Mouse (Mus musculus): ENCODE results near the gene Clip4. TPM values are rescaled to one million over a fixed set of nuclear protein-coding genes. Genes with fewer than 3 reads are reported as not detected.

The Clip4 gene
- polyA plus RNA-seq, 1 experiment from 2014 or later, result 7.4 TPM

DNA sequence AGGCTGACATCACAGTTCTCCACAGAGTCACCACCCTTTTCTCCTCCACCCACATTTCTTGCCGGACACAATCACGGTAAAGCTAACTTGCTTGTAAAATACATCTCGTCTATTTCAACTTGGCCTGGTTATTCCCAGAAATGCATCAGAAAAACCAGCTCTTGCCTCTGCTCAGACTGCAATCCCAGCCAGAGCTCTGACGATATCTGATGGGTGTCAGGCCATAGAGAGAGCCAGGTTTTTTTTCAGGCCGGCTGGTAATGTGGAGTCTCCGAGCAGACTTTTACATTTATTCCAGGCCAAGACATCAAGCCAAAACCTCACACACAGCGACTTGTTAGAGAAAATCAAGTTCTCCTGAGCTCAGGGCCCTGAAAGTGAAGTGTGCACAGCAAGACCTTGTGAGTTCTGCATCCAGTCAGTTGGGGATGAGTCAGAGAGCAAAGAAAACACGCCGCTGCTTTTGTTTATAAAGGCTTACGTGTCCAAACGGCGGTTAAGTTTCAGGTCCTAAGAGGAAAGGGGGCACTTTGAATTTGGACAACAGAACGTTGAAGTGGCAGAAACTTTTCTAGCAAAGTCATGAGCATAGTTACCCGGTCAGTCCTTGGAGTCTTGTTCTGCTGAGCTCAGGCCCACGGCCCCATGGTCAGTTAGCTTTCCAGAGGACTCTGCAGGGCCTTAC, 27.4 kb downstream of the Clip4 start:
- Histone ChIP-seq H3K4me3 (no peak overlapping the region), H3K4me1 (no peaks in the 10 kb centered on the region), H3K36me3 (ENCODE audit: poor library complexity, severe bottlenecking) (peaks cover 61% of the 10 kb centered on the region), H3K4me2 (no peak overlapping the region), H3K27ac (no peak overlapping the region), H3K27me3 (no peaks in the 10 kb centered on the region), H3K9me3 (replicated peaks) (no peaks in the 10 kb centered on the region), H3K9ac (no peak overlapping the region)
- 91% methylated on average over 15 of the region's 15 CpGs for WGBS
- no peak for ATAC-seq

DNA sequence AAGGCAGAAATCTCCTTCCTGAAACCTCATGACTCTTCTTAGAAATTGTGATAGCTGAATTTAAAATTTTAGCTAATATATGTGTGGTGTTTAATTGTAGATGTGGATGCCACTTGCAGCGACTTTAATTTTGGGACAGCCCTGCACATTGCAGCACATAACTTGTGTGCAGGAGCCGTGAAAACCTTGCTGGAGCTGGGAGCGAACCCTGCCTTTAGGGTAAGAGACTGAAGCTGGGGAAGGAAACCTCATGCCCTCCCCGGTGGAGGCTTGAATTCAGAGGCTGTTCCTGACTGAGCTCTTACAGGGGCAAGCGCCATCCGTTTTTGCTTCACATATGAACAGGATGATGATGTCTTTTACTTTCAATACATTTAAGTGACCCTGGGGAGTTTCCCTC, 35.2 kb downstream of the Clip4 start:
- no peaks in the 10 kb centered on the region for H3K4me1 ChIP-seq
- no peaks in the 10 kb centered on the region for H3K27me3 ChIP-seq
- H3K4me2 ChIP-seq, result no peak overlapping the region
- no peak overlapping the region for H3K4me3 ChIP-seq
- no peak for ATAC-seq
- 89% methylated on average over 6 of the region's 6 CpGs for WGBS
- H3K9ac ChIP-seq, result no peak overlapping the region
- H3K27ac ChIP-seq, result no peak overlapping the region
- no peaks in the 10 kb centered on the region for H3K9me3 ChIP-seq (replicated peaks)
- peaks cover 69% of the 10 kb centered on the region for H3K36me3 ChIP-seq (ENCODE audit: poor library complexity, severe bottlenecking)

DNA sequence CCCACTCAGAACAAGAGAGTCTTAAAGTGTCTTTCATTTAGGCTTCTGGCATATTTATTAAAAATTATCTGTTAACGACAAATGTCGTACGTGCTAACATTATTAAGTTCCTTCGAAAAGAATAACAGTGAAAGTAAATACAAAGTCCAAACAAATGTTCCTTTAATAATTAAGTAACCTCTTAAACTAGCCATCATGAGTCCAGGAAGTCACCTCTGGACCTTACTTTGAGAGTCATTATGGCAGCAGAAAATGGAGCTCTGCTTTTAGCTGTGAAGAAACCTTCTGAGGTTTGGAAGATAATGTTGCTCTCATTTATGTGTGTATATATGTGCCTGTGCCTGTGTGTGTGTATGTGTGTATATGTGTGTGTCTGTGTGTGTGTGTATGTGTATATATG, 35.6 kb downstream of the Clip4 start:
- no peaks in the 10 kb centered on the region for H3K4me1 ChIP-seq
- H3K9ac ChIP-seq, result no peak overlapping the region
- no peak overlapping the region for H3K4me3 ChIP-seq
- peaks cover 69% of the 10 kb centered on the region for H3K36me3 ChIP-seq (ENCODE audit: poor library complexity, severe bottlenecking)
- H3K4me2 ChIP-seq, result no peak overlapping the region
- ATAC-seq, result no peak
- H3K27ac ChIP-seq, result no peak overlapping the region
- 93% methylated on average over 4 of the region's 4 CpGs for WGBS
- no peaks in the 10 kb centered on the region for H3K27me3 ChIP-seq
- no peaks in the 10 kb centered on the region for H3K9me3 ChIP-seq (replicated peaks)

DNA sequence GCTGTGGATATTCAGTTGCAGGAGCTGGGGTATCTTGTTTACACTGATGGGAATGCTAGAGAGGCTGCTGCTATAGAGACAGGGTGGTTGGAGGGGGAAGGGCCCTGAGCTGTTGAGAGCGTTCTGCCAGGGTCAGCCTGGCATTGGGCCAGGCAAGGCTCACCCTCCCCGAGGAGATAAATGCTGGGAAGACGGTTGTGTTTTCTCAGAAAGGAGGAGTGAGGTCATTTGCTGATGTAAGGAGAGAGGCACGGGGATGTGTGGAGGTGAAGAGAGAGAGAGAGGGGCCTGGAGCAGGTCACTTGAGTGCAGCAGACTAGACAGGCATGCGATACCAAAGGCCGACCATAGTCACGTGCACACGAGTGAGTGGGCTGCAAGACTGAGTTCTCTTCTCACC, 42.8 kb downstream of the Clip4 start:
- Histone ChIP-seq H3K4me1 (peaks cover 8% of the 10 kb centered on the region), H3K9ac (0 out of 2 replicates have a peak overlapping the region, but pooled peaks have one; percentile 12), H3K4me3 (no peak overlapping the region), H3K4me2 (no peak overlapping the region), H3K36me3 (ENCODE audit: poor library complexity, severe bottlenecking) (peaks cover 31% of the 10 kb centered on the region), H3K27ac (no peak overlapping the region), H3K9me3 (replicated peaks) (no peaks in the 10 kb centered on the region), H3K27me3 (no peaks in the 10 kb centered on the region)
- 56% methylated on average over 8 of the region's 8 CpGs for WGBS
- no peak for ATAC-seq

DNA sequence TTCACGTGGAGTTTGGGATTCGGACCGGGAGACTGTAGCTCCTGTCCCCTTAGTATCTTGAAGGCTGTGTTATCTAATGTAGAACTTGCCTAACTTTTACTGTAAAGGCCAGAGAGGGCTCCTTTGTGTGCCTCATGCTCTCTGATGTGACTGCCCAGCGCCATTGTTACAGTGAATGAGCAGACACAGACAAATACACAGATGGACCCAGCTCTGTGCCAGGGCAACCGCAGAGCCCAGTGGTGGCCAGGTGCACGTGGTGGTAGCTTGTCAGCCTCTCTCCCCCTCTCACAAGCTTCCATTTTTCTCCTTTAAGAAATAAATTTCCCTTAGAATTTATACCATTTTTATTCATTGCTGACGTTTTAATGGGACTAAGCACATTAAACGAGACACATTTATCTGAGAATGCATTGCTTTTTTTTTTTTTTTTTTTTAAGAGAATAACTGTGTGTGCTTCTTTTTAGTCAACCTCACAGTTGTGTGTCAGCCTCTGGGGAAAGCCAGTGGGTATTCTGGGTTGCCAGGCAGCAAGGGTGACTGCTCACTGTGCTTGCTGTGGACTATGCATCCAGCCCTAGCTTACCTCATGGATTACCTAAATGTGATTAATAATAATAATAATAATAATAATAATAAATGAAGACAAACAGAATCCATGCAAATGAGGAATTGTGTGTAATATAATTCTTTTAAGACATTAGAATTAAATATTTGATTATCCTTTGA, 48.0 kb downstream of the Clip4 start:
- Histone ChIP-seq H3K9ac (no peak overlapping the region), H3K27ac (peak overlapping the region; percentile 31; the same call in 1 of the 2 replicates), H3K27me3 (no peaks in the 10 kb centered on the region), H3K4me3 (no peak overlapping the region), H3K4me1 (peaks cover 3% of the 10 kb centered on the region), H3K36me3 (ENCODE audit: poor library complexity, severe bottlenecking) (peaks cover 26% of the 10 kb centered on the region), H3K4me2 (no peak overlapping the region), H3K9me3 (replicated peaks) (no peaks in the 10 kb centered on the region)
- 78% methylated on average over 8 of the region's 8 CpGs for WGBS
- no peak for ATAC-seq

DNA sequence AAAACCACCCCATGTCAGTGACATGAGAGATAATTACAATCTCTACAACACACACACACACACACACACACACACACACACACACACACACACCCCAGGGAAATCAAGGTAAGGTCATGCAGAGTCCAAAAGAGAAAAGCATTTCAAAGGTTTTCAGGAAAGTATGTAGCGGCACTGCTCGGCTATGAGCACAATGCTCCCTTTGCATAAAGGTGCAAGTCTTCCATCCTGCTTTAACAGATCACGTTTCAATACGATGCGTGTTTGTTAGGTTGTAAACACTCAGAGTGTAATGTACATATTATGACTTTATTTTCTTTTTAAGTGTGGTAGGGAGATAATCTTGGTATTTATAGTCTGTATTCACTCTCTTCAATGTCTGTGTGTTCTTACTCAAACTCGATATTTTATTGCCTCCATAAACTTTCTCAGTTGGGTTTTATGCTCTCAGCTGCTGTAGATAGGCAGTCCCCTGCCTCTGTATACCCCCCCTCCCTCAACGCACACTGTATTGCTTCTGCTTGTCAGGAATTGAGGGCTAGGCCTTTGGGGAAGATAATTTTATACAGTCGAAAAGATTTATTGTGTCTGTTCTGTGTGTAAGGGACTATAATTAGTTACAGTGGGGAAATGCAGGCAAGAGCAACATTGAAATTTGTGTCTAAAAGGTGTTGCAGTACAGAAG, 55.5 kb downstream of the Clip4 start:
- 91% methylated on average over 8 of the region's 8 CpGs for WGBS
- ATAC-seq, result no peak
- no peak overlapping the region for H3K4me2 ChIP-seq

DNA sequence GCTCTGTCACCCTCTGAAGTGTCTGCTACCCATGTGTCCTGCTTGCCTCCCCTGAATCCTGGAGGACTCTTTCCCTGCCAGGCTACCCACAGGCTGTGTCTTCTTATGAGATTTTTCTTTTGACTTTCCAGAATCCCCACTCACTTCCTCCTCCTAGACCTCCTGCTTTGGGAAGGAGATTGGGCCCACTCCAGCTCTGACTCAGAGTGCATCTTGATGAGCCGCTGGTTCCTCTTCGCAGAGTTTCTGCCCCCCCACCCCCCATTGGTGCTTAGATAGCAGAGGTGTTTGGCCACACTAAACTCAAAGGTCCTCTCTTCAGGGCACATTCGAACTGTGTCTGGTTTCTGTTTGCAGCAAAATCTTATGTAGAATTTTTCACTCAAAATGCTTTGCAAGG, 58.3 kb downstream of the Clip4 start:
- 94% methylated on average over 3 of the region's 3 CpGs for WGBS
- no peaks in the 10 kb centered on the region for H3K27me3 ChIP-seq
- no peak overlapping the region for H3K9ac ChIP-seq
- H3K4me1 ChIP-seq, result peaks cover 3% of the 10 kb centered on the region; the same call in 1 of the 2 replicates
- H3K27ac ChIP-seq, result no peak overlapping the region
- no peak overlapping the region for H3K4me3 ChIP-seq
- peaks cover 32% of the 10 kb centered on the region for H3K36me3 ChIP-seq (ENCODE audit: poor library complexity, severe bottlenecking)
- no peak overlapping the region for H3K4me2 ChIP-seq
- no peak for ATAC-seq
- H3K9me3 ChIP-seq (replicated peaks), result no peaks in the 10 kb centered on the region

More for the DNA sequence above, 55.5 kb downstream of the Clip4 start:
- Histone ChIP-seq H3K27me3 (no peaks in the 10 kb centered on the region), H3K9ac (no peak overlapping the region), H3K36me3 (ENCODE audit: poor library complexity, severe bottlenecking) (peaks cover 39% of the 10 kb centered on the region), H3K4me1 (peaks cover 3% of the 10 kb centered on the region; the same call in 1 of the 2 replicates), H3K27ac (no peak overlapping the region), H3K9me3 (replicated peaks) (no peaks in the 10 kb centered on the region), H3K4me3 (no peak overlapping the region)

DNA sequence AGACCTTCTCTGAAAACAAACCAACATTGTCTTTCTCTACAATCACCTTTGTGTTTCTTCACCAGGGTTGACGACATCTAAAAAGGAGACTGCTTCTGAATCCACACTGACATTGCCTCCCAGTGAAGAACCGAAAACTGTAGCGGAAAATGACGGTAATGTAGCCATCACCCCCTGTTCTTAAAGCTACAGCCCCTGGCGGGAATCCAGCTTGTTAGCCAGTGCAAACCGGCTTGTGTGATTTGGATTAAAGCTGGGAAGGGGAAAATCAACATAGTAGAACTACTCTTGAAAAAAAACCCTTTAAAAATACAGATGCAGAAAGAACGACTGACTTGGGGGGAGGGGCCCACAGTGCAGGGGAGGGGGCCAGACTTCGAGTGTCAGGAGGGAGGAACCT, 59.4 kb downstream of the Clip4 start:
- Histone ChIP-seq H3K27me3 (no peaks in the 10 kb centered on the region), H3K4me2 (no peak overlapping the region), H3K4me3 (no peak overlapping the region), H3K4me1 (peaks cover 3% of the 10 kb centered on the region; the same call in 1 of the 2 replicates), H3K9ac (no peak overlapping the region), H3K27ac (no peak overlapping the region), H3K36me3 (ENCODE audit: poor library complexity, severe bottlenecking) (peaks cover 31% of the 10 kb centered on the region), H3K9me3 (replicated peaks) (no peaks in the 10 kb centered on the region)
- WGBS, result 48% methylated on average over 8 of the region's 8 CpGs
- no peak for ATAC-seq

DNA sequence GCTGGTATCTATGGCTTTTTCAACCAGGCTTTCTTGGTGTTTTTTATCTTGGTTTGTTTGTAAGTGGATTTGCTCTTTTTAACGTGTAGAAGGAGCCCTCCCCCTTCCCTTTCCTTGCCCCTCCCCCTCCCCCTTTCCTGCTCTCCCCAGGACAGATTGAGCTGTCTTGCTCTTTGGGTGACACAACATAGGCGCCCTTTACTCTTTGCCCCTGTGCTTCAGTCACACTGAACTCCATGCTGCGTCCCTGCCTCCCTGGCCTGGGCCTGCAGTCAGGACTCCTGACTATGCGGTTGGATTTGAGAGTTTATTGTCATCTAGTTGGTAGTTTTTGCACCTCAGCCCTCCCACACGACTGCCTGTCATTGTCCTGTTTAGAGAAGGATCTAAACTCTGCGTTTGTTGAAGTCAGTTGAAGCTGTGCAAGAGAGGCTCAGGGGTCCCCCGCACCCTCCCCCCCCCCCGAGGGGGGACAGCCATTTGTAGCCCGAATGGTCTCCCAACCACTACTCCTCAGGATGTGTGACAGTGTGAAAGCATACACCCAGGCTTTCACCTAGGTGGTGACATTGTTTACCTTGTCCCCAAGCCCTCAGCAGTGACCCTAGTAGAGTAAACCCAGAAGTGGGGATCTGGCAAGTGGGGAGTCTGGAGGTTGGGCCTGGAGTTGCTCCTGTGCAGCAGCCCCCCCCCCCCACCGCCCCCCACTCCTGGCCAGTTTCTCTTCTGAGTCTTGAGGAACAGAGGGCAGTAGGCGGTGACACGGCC, 60.6 kb downstream of the Clip4 start:
- no peak overlapping the region for H3K4me3 ChIP-seq
- no peak for ATAC-seq
- no peaks in the 10 kb centered on the region for H3K9me3 ChIP-seq (replicated peaks)

DNA sequence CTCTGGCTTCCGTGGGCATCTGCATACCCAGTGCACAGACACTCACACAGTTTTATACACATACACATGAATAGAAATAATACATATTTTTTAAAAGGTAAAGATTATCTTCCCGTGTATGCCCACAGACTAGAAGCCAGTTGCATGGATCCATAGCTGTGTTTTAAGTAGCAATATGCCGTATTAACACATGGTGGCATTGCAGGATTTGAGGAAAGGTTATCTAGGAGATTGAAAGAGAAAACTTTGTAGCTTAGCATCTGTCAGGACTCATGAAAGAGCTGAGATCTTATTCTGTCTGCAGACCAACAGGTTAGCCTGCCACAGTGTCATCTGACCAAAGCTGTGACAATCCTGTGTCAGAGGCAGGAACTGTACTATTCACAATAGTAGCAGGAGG, 63.7 kb downstream of the Clip4 start:
- Histone ChIP-seq H3K9ac (no peak overlapping the region), H3K36me3 (ENCODE audit: poor library complexity, severe bottlenecking) (peaks cover 21% of the 10 kb centered on the region), H3K9me3 (replicated peaks) (no peaks in the 10 kb centered on the region), H3K4me3 (no peak overlapping the region), H3K4me2 (no peak overlapping the region), H3K27me3 (no peaks in the 10 kb centered on the region), H3K4me1 (peaks cover 3% of the 10 kb centered on the region; the same call in 1 of the 2 replicates), H3K27ac (no peak overlapping the region)
- ATAC-seq, result no peak
- WGBS, result 93% methylated on average over 3 of the region's 3 CpGs

More for the DNA sequence above, 60.6 kb downstream of the Clip4 start:
- Histone ChIP-seq H3K9ac (no peak overlapping the region), H3K27ac (no peak overlapping the region), H3K4me1 (peaks cover 3% of the 10 kb centered on the region; the same call in 1 of the 2 replicates), H3K4me2 (no peak overlapping the region), H3K27me3 (no peaks in the 10 kb centered on the region), H3K36me3 (ENCODE audit: poor library complexity, severe bottlenecking) (peaks cover 31% of the 10 kb centered on the region)
- WGBS, result 75% methylated on average over 12 of the region's 12 CpGs

DNA sequence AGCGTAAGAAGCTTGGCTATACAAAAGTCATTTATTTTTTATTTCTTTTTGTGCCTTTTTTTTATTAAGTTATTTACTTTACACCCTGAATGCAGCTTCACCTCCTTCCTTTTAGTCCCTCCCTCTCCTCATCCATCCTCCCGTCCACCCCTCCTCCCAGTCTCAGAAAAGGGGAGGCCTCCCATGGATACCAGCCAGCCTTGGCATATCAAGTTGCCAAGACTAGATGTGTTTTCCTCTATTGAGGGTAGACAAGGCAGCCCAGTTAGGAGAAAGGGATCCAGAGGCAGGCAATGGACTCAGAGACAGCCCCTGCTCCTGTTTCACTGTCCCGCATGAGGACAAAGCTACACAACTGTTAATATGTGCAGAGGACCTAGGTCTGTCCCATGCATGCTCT, 93.9 kb downstream of the Clip4 start:
- H3K9me3 ChIP-seq (replicated peaks), result no peaks in the 10 kb centered on the region
- no peaks in the 10 kb centered on the region for H3K27me3 ChIP-seq
- H3K4me2 ChIP-seq, result no peak overlapping the region
- H3K9ac ChIP-seq, result no peak overlapping the region
- H3K36me3 ChIP-seq (ENCODE audit: poor library complexity, severe bottlenecking), result peaks cover 13% of the 10 kb centered on the region
- 80% methylated on average over 3 of the region's 3 CpGs for WGBS
- ATAC-seq, result no peak
- no peak overlapping the region for H3K4me3 ChIP-seq
- H3K4me1 ChIP-seq, result no peaks in the 10 kb centered on the region
- H3K27ac ChIP-seq, result no peak overlapping the region
